Mouse (Mus musculus): ENCODE results near the gene Misp. TPM values are rescaled to one million over a fixed set of nuclear protein-coding genes. Genes with fewer than 3 reads are reported as not detected.

The Misp gene
- polyA plus RNA-seq, 1 experiment from 2014 or later: 0.63 TPM

DNA sequence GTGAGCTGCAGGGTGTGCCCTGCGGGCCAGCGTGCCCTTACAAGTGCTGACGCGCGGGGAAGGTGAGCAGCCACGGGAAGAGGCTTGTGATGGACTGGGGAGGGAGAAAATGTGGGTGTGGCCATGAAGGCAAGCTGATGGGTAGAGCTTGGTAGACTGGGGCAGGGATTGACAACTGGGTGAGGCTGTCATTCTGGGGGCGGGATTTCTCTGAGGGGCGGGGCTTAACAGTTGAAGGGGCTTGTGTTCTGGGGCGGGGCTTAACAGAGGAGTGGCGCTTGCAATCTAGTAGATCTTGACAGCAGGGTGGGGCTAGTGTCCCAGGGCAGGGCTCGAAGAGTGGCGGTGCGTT, 40.1 kb upstream of the Misp start:
- peaks cover 31% of the 10 kb centered on the region for H3K4me1 ChIP-seq (ENCODE audit: control insufficient read depth, insufficient read depth, low read length)
- H3K4me2 ChIP-seq: peak overlapping the region; percentile 73
- H3K36me3 ChIP-seq (ENCODE audit: control insufficient read depth, insufficient read depth, low read length): no peaks in the 10 kb centered on the region
- no peaks in the 10 kb centered on the region for H3K9me3 ChIP-seq (replicated peaks; ENCODE audit: control insufficient read depth, low read length)
- under 1% methylated on average over 13 of the region's 13 CpGs for whole genome bisulfite sequencing (ENCODE audit: insufficient replicate concordance)
- peaks cover 53% of the 10 kb centered on the region for H3K27me3 ChIP-seq (ENCODE audit: control insufficient read depth, insufficient read depth, low read length)
- peak overlapping the region; percentile 37 for H3K4me3 ChIP-seq (ENCODE audit: low read depth, low read length)
- peak; percentile 54; the same call in 1 of the 2 replicates for ATAC-seq (replicated peaks; ENCODE audit: insufficient number of reproducible peaks, low FRiP score, low TSS enrichment)
- H3K27ac ChIP-seq (ENCODE audit: low read depth, low read length): no peak overlapping the region
- no peak overlapping the region for H3K9ac ChIP-seq (ENCODE audit: low read depth, low read length)

DNA sequence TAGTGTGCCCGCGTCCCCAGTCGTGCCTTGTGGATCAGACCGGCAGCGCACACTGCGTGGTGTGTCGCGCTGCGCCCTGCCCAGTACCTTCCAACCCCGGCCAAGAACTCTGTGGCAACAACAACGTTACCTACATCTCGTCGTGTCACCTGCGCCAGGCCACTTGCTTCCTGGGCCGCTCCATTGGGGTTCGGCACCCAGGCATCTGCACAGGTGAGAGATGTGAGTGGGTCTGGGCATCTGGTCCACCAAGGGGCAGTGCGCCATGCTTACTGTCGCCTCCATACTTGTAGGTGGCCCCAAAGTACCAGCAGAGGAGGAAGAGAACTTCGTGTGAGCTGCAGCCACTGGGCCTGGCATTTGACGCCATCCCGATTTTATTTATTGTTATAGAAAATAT, 39.6 kb upstream of the Misp start:
- no peak overlapping the region for H3K9ac ChIP-seq (ENCODE audit: low read depth, low read length)
- H3K36me3 ChIP-seq (ENCODE audit: control insufficient read depth, insufficient read depth, low read length): no peaks in the 10 kb centered on the region
- H3K27ac ChIP-seq (ENCODE audit: low read depth, low read length): no peak overlapping the region
- no peak for ATAC-seq (replicated peaks; ENCODE audit: insufficient number of reproducible peaks, low FRiP score, low TSS enrichment)
- WGBS (ENCODE audit: insufficient replicate concordance): 28% methylated on average over 21 of the region's 21 CpGs
- H3K27me3 ChIP-seq (ENCODE audit: control insufficient read depth, insufficient read depth, low read length): peaks cover 55% of the 10 kb centered on the region
- peak overlapping the region; percentile 73 for H3K4me2 ChIP-seq
- peak overlapping the region; percentile 37 for H3K4me3 ChIP-seq (ENCODE audit: low read depth, low read length)
- H3K9me3 ChIP-seq (replicated peaks; ENCODE audit: control insufficient read depth, low read length): no peaks in the 10 kb centered on the region
- H3K4me1 ChIP-seq (ENCODE audit: control insufficient read depth, insufficient read depth, low read length): peaks cover 31% of the 10 kb centered on the region

DNA sequence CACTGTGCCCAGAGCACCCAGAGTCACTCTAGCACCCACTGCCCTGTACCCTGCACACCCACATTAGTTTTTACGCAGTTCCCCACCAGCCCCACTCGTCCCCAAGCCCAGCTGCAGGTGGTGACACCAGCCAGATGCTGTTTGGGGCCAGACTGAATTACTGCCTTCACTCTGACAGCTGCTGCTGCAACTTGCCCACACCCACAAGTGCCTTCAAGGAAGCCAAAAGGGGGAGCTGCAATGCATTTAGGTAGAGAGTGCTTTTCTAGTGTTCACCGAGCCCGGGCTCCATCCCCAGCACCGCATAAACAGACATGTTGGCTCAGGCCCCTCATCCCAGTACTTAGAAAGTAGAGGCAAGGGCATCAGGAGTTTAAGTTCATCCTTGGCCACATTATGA, 38.8 kb upstream of the Misp start:
- H3K27me3 ChIP-seq (ENCODE audit: control insufficient read depth, insufficient read depth, low read length): peaks cover 54% of the 10 kb centered on the region
- no peak overlapping the region for H3K4me2 ChIP-seq
- H3K27ac ChIP-seq (ENCODE audit: low read depth, low read length): no peak overlapping the region
- H3K9me3 ChIP-seq (replicated peaks; ENCODE audit: control insufficient read depth, low read length): no peaks in the 10 kb centered on the region
- H3K9ac ChIP-seq (ENCODE audit: low read depth, low read length): no peak overlapping the region
- no peaks in the 10 kb centered on the region for H3K36me3 ChIP-seq (ENCODE audit: control insufficient read depth, insufficient read depth, low read length)
- peaks cover 30% of the 10 kb centered on the region for H3K4me1 ChIP-seq (ENCODE audit: control insufficient read depth, insufficient read depth, low read length)
- H3K4me3 ChIP-seq (ENCODE audit: low read depth, low read length): no peak overlapping the region
- ATAC-seq (replicated peaks; ENCODE audit: insufficient number of reproducible peaks, low FRiP score, low TSS enrichment): no peak
- WGBS (ENCODE audit: insufficient replicate concordance): 61% methylated on average over 5 of the region's 5 CpGs

DNA sequence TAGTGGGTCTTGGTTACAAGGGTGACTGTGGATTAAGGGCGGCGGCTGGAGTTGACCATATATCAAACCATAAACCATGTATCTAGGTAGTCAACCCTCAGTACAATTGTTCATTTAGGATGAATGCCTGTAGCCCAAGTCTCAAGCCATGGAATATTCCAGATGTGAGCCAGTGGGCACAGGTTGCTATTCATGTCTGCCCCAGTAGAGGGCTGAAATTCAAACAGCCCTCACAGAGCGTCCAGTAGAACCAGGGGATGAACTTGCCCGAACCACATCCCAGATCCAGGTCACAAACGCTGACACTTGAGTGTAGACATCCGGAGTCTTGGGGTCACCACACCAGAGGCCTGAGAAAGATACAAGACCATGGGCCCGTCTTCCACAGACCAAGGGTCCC, 37.7 kb upstream of the Misp start:
- H3K9me3 ChIP-seq (replicated peaks; ENCODE audit: control insufficient read depth, low read length): no peaks in the 10 kb centered on the region
- peaks cover 45% of the 10 kb centered on the region for H3K27me3 ChIP-seq (ENCODE audit: control insufficient read depth, insufficient read depth, low read length)
- peaks cover 19% of the 10 kb centered on the region for H3K4me1 ChIP-seq (ENCODE audit: control insufficient read depth, insufficient read depth, low read length)
- WGBS (ENCODE audit: insufficient replicate concordance): 60% methylated on average over 7 of the region's 7 CpGs
- H3K36me3 ChIP-seq (ENCODE audit: control insufficient read depth, insufficient read depth, low read length): no peaks in the 10 kb centered on the region
- no peak overlapping the region for H3K27ac ChIP-seq (ENCODE audit: low read depth, low read length)
- no peak for ATAC-seq (replicated peaks; ENCODE audit: insufficient number of reproducible peaks, low FRiP score, low TSS enrichment)
- no peak overlapping the region for H3K4me3 ChIP-seq (ENCODE audit: low read depth, low read length)
- H3K4me2 ChIP-seq: no peak overlapping the region
- H3K9ac ChIP-seq (ENCODE audit: low read depth, low read length): no peak overlapping the region

DNA sequence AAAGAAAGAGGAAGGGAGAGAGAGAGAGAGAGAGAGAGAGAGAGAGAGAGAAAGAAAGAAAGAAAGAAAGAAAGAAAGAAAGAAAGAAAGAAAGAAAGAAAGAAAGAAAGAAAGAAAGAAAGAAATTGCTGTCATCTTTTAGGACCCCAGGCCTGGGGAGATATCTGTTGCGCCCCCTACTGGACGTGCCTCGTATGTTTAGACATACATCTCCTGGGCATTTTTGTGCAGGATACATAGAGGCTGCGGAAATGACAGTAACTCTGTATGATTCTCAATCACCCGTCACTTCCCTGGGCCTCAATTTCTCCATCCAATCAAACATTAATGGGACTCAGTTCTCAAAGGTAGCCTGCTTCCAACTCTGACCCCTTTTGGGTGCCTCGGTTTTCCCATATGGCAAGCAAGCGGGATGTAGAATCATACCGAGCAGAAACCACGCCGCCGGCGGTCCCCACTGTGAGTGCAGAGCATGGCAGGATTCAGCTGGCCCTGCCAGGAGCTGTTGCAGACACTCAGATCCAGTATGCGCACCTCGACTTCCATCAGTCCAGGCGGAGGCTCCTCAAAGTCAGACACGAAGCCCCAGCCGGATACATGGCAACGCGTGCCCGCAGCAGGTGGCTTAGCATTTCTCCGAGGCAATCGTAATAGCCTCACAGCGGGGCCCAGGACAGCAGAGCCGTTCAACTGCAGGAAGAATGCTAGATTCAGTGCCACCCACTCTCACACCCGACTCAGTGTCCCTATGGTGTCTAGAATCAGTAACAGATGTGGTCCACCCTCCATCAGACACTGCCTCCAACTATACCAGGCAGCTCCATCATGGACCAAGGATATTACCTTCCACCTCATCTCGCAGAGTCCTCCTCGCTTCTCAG, 36.6 kb upstream of the Misp start:
- H3K36me3 ChIP-seq (ENCODE audit: control insufficient read depth, insufficient read depth, low read length): no peaks in the 10 kb centered on the region
- H3K4me3 ChIP-seq (ENCODE audit: low read depth, low read length): no peak overlapping the region
- peaks cover 14% of the 10 kb centered on the region; the same call in 1 of the 2 replicates for H3K4me1 ChIP-seq (ENCODE audit: control insufficient read depth, insufficient read depth, low read length)
- no peak overlapping the region for H3K27ac ChIP-seq (ENCODE audit: low read depth, low read length)
- no peak overlapping the region for H3K9ac ChIP-seq (ENCODE audit: low read depth, low read length)
- no peak overlapping the region for H3K4me2 ChIP-seq
- peaks cover 34% of the 10 kb centered on the region for H3K27me3 ChIP-seq (ENCODE audit: control insufficient read depth, insufficient read depth, low read length)
- WGBS (ENCODE audit: insufficient replicate concordance): 36% methylated on average over 27 of the region's 27 CpGs
- no peaks in the 10 kb centered on the region for H3K9me3 ChIP-seq (replicated peaks; ENCODE audit: control insufficient read depth, low read length)
- no peak for ATAC-seq (replicated peaks; ENCODE audit: insufficient number of reproducible peaks, low FRiP score, low TSS enrichment)

DNA sequence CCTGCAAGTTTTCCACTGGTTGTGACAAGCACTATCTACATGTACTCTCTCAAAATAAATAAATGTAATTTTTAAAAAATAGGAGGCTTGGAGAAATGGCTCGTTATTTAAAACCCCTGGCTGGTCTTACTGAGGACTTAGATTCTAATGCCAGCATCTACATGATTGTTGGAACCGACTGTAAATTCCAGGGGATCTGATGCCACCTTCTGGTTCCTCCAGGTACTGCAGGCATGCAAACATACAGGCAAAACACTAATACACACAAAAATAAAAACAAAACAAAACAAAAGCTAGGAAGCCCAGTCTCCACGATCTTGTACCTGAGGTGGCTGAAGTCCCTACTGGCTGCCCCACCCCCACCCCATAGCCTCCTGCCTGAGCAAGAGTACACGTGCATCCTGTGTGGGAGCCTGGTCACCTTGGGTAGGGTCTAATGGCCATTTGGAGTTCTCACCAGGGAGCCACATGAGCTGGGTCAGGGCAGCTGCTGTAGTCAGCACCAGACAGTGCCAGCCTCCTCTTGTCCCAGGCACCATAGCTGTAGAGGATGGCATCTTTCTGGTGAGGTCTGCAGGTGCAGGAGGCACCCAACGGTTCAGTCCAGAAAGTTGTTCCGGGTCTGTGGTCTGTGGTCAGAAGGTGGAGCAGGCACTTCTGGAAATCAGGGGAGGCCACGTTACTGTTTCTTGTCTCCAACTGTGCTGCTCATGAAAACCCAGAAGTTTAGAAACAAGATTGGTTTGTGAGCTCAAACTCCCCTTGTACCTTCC, 32.2 kb upstream of the Misp start:
- Histone ChIP-seq H3K4me1 (ENCODE audit: control insufficient read depth, insufficient read depth, low read length) (0 out of 2 replicates have a peak, but pooled peaks cover 3% of the 10 kb centered on the region), H3K9me3 (replicated peaks; ENCODE audit: control insufficient read depth, low read length) (no peaks in the 10 kb centered on the region), H3K27me3 (ENCODE audit: control insufficient read depth, insufficient read depth, low read length) (peaks cover 15% of the 10 kb centered on the region; the same call in 1 of the 2 replicates), H3K27ac (ENCODE audit: low read depth, low read length) (no peak overlapping the region), H3K36me3 (ENCODE audit: control insufficient read depth, insufficient read depth, low read length) (no peaks in the 10 kb centered on the region), H3K4me2 (no peak overlapping the region), H3K9ac (ENCODE audit: low read depth, low read length) (no peak overlapping the region), H3K4me3 (ENCODE audit: low read depth, low read length) (no peak overlapping the region)
- 33% methylated on average over 7 of the region's 7 CpGs for WGBS (ENCODE audit: insufficient replicate concordance)
- no peak for ATAC-seq (replicated peaks; ENCODE audit: insufficient number of reproducible peaks, low FRiP score, low TSS enrichment)

DNA sequence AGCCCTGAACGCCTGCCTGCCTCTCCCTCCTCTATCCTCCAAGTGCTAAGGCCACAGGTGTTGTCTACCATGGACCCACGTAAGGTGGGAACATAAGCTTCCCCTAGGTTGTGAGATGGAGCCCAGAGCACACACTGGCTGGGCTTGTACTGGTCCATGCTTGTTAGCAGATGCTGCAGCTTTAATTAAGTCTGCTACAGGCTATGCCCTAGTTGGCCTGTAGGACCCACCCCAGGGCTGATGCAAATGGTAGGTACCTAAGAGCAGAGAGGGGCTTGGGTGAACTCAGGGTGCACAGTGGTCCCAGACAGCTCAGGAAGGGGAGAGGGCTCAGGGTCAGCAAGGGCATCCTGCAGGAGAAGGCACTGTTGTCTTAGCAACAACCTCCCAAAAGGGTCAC, 31.2 kb upstream of the Misp start:
- Histone ChIP-seq H3K9ac (ENCODE audit: low read depth, low read length) (no peak overlapping the region), H3K36me3 (ENCODE audit: control insufficient read depth, insufficient read depth, low read length) (no peaks in the 10 kb centered on the region), H3K27me3 (ENCODE audit: control insufficient read depth, insufficient read depth, low read length) (peaks cover 9% of the 10 kb centered on the region; the same call in 1 of the 2 replicates), H3K4me1 (ENCODE audit: control insufficient read depth, insufficient read depth, low read length) (peaks cover 6% of the 10 kb centered on the region; the same call in 1 of the 2 replicates), H3K9me3 (replicated peaks; ENCODE audit: control insufficient read depth, low read length) (no peaks in the 10 kb centered on the region), H3K4me3 (ENCODE audit: low read depth, low read length) (no peak overlapping the region), H3K27ac (ENCODE audit: low read depth, low read length) (no peak overlapping the region), H3K4me2 (no peak overlapping the region)
- 57% methylated on average over 2 of the region's 2 CpGs for WGBS (ENCODE audit: insufficient replicate concordance)
- ATAC-seq (replicated peaks; ENCODE audit: insufficient number of reproducible peaks, low FRiP score, low TSS enrichment): no peak

DNA sequence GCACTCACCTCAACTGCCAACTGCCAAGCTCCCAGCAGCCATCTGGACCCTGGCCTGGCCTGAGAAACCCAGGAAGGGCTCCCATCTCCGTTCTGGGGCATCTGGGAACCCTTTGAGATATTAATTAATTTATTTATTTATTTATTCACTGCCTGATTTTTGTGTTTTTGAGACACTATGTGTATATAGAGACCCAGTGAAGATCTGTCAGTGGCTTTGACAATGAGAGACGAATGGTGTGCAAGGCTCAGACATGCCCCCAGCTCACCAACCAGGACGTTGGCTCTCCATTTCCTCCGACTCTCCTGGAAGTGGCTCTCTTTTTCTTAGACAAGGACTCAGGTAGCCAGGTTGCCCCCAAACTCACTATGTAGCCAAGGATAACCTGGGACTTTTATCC, 29.9 kb upstream of the Misp start, which contains the start of gene Prss57:
Gene Prss57, minus strand, starts transcription at position 101 of the 400 bp plus-strand sequence.
- H3K27me3 ChIP-seq (ENCODE audit: control insufficient read depth, insufficient read depth, low read length): no peaks in the 10 kb centered on the region
- no peak within 1 kb of the TSS for H3K27ac ChIP-seq (ENCODE audit: low read depth, low read length)
- H3K4me2 ChIP-seq: no peak within 1 kb of the TSS
- no peak within 1 kb of the TSS for H3K4me3 ChIP-seq (ENCODE audit: low read depth, low read length)
- H3K9ac ChIP-seq (ENCODE audit: low read depth, low read length): no peak within 1 kb of the TSS
- no peaks in the 10 kb centered on the region for H3K9me3 ChIP-seq (replicated peaks; ENCODE audit: control insufficient read depth, low read length)
- ATAC-seq (replicated peaks; ENCODE audit: insufficient number of reproducible peaks, low FRiP score, low TSS enrichment): no peak
- no peaks in the 10 kb centered on the region for H3K36me3 ChIP-seq (ENCODE audit: control insufficient read depth, insufficient read depth, low read length)
- 76% methylated on average over 4 of the region's 4 CpGs for WGBS (ENCODE audit: insufficient replicate concordance)
- H3K4me1 ChIP-seq (ENCODE audit: control insufficient read depth, insufficient read depth, low read length): peaks cover 6% of the 10 kb centered on the region; the same call in 1 of the 2 replicates

Data from heart, embryonic 11.5 days (tissue).